14 mouse cellular contexts compared by ENCODE assay signal in genomic region chr10:18090691-18091090, GRCm38 (mm10).
"Had no signal": no experiment of that assay in that cellular context is flagged by ENCODE, and none has a peak within 500 bp of the region (broad histone marks: within the 10 kb centered on the region; RNA-seq: fewer than 3 reads in every experiment).

No protein-coding gene starts in this region.

- H3K27ac ChIP-seq: neural tube, embryonic 13.5 days; neural tube, embryonic 15.5 days had no signal

- H3K9me3 ChIP-seq: neural tube, embryonic 15.5 days had no signal

- H3K27me3 ChIP-seq: neural tube, embryonic 13.5 days; neural tube, embryonic 15.5 days had no signal

- H3K4me3 ChIP-seq: myocyte; neural tube, embryonic 13.5 days; neural tube, embryonic 15.5 days had no signal

- H3K4me1 ChIP-seq: neural tube, embryonic 13.5 days; neural tube, embryonic 15.5 days had no signal

- DNase-seq: lung, adult 18-20 months; lung, embryonic 14.5 days; lung, postnatal 10 days; lung, postnatal 4 days; midbrain, embryonic 14.5 days; retina, postnatal 1 day; right cerebral cortex, adult 18-20 months; right cerebral cortex, postnatal 25 days; thymus, adult 18-20 months; thymus, postnatal 14 days; thymus, postnatal 36 days had no signal

- H3K9ac ChIP-seq: lung, embryonic 14.5 days; neural tube, embryonic 13.5 days; neural tube, embryonic 15.5 days had no signal
